Mouse (Mus musculus) lung, adult 18-20 months (tissue): ENCODE results near the gene Rplp1.

Source experiments
- DNase-seq, 2 experiments: peaks; one replicate each; pipeline ENCODE4 v3.0.0; 2022; ENCODE audit warnings: mixed read lengths in 2 of 2

Rplp1 gene

GRCm38 (mm10) chr9:61914203-61914916 lies at the start of gene Rplp1:
TSS of gene Rplp1 (minus strand) at chr9:61914542.
- peak; percentile 97 for DNase-seq

DNA sequence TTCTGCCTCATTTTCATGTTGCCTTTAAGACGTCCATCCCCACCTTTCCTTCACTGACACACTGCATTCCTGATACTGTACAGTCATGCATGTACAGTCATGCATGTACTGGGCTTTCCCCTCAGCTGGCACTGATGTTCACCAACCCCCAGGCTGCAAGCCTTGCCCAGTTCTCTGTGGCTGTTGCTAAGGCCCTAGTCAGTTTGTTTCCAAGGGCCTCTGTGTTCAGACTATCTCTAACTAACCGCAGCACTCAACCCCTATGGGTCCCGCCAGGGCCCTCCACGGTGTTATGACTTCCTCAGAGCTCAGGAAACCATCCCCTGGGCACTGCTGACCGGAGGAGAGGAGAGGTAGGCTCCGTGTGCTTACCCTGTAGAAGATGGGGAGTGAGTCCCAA lies 49.0 kb upstream of the Rplp1 start:
- peak in 1 of 2 experiments; percentile 23 for DNase-seq

DNA sequence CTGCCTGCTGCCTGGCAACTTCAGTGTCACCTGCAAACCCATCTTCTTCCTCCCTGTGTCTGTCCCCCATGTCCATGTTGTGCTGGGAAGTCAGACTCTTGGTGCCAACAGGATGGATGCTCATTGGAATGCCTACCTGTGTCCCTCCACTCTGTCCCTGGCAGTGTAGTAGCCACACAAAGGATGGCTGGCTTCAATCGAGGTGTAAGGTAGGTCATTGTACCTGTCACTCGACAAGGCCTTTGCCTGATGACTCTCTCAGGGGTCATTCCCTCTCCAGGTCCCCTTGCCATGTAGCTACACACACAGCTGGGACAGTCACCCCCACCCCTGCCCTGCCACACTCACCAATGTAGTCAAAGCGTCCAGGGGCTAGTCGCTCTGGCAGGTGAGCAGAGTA lies 46.8 kb upstream of the Rplp1 start:
- no peak for DNase-seq

DNA sequence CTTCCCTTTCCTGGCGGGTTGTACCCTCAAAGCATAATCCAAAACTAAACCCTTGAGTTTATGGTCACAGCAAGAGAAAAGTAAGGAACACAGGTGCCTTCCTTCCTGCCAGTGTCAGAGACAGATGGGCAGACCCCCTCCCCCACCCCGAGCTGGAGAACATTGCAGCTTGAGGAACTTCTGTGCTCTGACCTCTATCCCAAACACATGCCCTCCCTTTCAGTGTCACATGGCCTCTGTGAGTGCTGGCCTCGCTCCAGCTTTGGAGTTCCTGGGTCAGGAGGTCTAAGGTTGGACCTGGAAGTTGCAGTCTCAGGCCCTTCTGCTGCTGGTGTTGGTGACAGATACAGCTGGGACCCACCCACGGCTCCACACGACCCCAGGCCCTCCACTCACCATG lies 46.4 kb upstream of the Rplp1 start:
- DNase-seq, result peak; percentile 84 to 85

- peak; percentile 71 to 81 for DNase-seq
Observed at GRCm38 (mm10) chr9:61959921-61960569, 45.7 kb upstream of the Rplp1 start.

DNA sequence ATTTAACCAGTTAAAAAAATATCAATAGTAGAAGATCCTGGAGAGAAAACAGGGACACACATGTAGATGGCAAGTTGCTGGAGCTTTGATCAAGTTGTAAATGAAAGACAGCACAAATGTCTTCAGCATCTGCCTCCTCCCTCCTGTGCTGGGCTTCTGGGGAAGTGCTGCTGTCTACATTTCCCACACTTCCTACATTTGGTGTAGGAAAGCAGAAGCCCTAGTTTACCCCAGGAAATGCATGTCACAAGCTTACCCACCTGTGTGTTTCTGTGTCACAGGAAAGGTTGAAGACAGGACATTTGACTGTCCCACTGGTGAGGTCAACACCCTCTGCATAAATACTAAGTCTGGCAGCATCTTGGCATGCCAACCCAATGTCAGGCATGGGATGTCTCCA lies 40.4 kb upstream of the Rplp1 start:
- DNase-seq, result no peak

DNA sequence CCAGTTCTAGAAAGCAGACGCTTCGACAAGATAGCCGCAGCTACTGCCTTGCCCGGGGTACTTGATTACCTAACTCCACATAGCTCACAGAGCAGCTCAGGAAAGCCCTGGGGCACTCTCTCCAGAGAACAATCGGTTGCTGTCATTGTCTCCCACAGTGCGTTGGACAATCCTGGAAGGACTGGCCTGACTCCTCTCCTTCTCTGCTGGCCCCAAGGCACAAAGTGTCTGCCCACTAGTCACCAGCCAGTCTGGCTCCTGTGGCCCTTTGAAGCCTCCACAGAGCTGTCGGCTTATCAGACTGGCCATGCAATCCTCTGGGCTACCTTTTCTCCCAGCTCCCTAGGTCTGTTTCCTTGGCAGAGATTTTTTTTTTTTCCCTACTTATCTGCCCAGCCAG lies 37.9 kb upstream of the Rplp1 start:
- no peak for DNase-seq

DNA sequence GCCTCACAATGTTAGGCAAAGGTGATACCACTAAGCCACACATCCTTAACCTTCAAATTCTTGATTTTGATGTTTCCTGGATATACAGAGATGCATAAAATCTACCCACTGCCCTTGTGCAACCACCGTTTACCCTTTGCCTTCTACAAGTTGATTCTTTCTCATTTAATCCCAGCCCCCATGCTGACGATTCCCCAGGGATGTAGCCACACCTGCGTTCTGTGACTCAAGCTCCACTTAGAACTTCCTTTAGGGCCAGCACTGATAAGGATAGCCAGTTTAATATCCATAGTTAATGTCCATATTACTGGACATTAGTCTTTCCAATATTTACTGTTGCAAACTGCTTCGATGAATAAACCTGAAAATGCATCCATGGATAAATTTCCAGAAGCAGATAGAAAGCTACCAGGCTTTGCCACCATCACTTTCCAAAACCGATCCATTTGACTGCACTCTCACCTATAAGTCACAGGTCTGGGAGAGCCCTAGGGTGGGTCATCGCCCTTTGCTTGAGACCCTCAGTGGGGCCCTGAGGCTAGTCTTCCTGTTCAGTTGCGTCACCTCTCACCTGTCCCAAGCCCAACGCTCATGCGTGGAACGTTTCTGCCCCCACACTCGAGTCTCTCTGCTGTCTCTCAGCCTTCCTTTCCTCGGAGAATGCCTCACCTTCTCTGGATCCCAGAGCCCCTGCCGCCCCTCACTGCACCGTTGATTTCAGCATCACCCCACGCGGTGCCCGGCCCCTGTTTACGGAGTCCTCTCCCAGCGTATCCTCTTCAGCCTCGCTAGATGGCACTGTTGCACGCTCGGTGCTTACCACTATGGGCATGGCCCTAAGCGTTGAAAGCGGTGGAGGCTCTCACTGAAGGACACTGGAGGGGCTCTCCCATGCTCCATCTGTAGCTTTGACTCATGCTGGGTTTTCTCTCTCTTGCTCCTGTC lies 33.3 kb upstream of the Rplp1 start:
- DNase-seq, result peak; percentile 76 to 77

- peak; percentile 96 to 97 for DNase-seq
Observed at GRCm38 (mm10) chr9:61946623-61947401, 32.5 kb upstream of the Rplp1 start, which contains the start of gene Kif23. TSS of gene Kif23 (minus strand) at chr9:61946774.

GRCm38 (mm10) chr9:61945973-61946611 lies 31.8 kb upstream of the Rplp1 start:
- DNase-seq, result peak; percentile 18 to 19

DNA sequence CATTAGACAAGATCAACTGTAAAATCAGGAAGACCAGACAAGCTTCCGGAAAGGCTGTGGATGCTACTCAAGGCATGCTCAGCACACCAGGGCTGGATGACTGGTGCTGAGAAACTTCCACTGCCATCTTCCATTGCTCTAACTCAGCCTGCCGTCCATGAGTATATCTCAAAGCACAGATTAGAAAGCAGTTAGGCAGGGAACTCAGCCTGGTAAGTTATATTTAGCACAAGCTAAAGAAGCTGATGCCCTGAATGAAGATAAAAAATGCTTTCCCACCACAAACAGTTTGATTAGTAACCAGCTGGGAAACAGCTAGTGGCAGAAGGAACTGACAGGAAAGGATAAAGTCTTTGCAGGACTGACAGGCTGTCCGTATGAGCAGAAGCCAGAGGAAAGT lies 26.7 kb upstream of the Rplp1 start:
- DNase-seq, result no peak

GRCm38 (mm10) chr9:61933333-61933732 lies 19.0 kb upstream of the Rplp1 start:
- no peak for DNase-seq

DNA sequence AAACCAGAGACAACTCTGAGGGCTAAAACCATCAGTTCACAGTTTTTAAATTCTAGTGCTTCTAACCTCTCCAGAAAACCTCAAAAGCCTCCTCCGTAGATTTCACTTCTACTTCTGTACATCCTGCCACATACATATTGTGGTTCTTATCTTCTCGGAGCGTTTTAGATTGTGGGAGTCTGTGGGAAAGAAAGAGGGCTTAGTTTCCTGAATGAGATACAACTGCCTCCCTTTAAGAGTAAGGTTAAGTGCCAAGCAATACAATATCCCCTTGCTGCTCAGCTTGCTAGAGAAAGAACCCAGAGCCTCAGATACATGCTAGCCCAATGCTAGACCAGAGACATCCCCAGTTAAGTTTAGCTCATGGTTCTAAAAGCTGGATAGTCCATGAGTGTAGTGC lies 17.7 kb upstream of the Rplp1 start:
- no peak for DNase-seq

GRCm38 (mm10) chr9:61925086-61925660 lies 10.8 kb upstream of the Rplp1 start:
- no peak for DNase-seq

GRCm38 (mm10) chr9:61920331-61920730 lies 6.0 kb upstream of the Rplp1 start:
- no peak for DNase-seq

DNA sequence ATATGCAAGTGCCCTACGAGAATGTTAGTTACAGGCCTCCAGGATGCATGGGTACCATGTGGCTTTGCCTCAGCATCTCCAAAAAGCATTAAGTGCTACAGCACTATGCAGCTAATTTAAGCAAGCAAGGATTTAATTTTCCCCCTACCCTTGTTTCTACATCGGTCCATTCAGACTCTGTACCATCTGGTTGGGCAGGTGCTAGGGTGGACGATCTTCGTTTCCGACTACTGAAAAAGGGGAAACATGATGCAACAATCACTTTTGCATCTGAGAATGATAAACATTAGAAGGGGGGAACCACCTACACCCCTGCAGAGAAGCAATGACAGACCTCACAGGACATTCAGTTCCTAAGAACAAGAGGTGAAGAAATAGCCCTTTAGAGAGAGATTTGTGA lies 5.1 kb upstream of the Rplp1 start:
- DNase-seq, result no peak

GRCm38 (mm10) chr9:61917436-61917835 lies 3.1 kb upstream of the Rplp1 start:
- no peak for DNase-seq

GRCm38 (mm10) chr9:61916986-61917385 lies 2.6 kb upstream of the Rplp1 start:
- DNase-seq, result no peak

- no peak for DNase-seq
Observed at GRCm38 (mm10) chr9:61915393-61916005, 1.2 kb upstream of the Rplp1 start.

GRCm38 (mm10) chr9:61914917-61915300 lies 567 bp upstream of the Rplp1 start:
- peak in 1 of 2 experiments; percentile 23 for DNase-seq
